Mouse (Mus musculus) megakaryocyte progenitor cell, adult 5-6 weeks (primary cell): Measurements from ENCODE around the gene Il10rb. TPM values are rescaled to one million over a fixed set of nuclear protein-coding genes. Genes with fewer than 3 reads are reported as not detected.

Source experiments
- ATAC-seq: replicated peaks from 2 replicates; pipeline ENCODE4 v1.8.0; 2016; ENCODE audit warnings: mild to moderate bottlenecking, moderate TSS enrichment, inconsistent platforms; ENCODE audit not compliant: poor library complexity
- total RNA-seq, 2 experiments: library from RNA; stranded (forward) in 1 of 2; stranded (reverse) in 1 of 2; fragments of 157-497, 149-512 nt in 1 of 2; fragments of 200-1000 nt in 1 of 2; gene quantifications; 2 replicates each; pipeline versions ENCODE4 v1.2.3 to v1.2.4; 2015 to 2017

Gene Il10rb
- total RNA-seq, 2 experiments from 2014 or later = 39.2 to 46.2 TPM

DNA sequence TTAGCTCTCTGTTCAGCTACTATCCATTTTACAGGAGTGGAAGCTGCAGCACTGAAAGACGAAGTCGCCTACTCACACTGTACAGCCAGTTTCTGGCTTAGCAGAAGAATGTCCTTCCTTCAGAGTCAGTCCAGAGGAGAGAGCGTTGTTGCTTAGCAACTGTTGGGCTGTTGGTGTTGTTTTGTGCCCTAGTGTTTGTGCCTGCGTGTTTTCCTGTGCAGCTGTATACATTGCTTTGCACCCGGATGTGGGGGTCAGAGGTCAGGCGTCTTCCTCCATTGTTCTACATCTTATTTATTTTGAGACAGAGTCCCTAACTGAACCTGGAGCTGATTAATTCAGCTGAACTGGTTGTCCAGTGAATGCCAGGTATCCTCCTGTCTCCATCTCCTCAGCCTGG is 60.6 kb downstream of the Il10rb start:
- ATAC-seq = no peak

DNA sequence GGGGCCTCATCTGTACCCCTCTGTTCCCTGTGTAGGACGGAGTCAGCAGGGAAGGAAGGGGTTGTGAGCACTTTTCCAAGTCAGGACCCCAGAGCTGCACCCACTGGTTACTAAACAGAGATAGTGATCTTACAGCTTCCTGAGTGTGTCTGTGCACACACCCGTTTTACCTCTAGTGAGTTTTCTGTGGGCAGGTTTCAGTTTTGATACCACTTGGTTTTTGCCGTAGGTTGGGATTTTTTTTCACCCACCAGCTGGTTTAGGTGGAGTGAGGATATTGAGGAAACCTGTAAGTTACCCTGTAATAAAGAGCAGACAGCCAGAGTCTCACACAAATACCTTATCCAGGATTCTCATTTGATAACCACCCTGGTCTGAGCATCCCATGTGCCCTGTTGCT is 64.5 kb downstream of the Il10rb start:
- no peak for ATAC-seq

DNA sequence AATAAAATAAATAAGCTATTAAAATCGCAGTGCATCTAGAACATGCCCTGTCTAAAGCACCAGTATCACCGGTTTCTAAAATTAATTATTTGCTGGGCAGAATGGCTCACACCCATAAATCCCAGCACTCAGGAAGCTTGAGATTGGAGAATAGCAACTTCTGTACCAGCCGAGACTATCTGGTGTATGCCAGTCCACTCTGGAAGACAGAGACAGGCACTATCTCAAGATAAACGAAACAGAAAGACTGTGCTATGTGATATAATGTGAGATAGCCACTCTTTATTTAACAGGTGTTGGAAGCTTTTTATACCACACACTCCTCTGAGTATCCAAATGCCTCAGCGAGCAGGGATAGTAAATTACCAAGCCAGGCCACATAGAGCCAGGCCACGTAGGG is 65.5 kb downstream of the Il10rb start:
- peak; percentile 63 for ATAC-seq

Other genes starting within 250 kb of the Il10rb start
- not detected in 2 replicates for gene Olig2, start 180.7 kb upstream of the Il10rb start, total RNA-seq (2015)
- gene Olig2, start 180.7 kb upstream of the Il10rb start, total RNA-seq (2017) = not detected in 2 replicates
- gene Olig1, start 136.4 kb upstream of the Il10rb start, total RNA-seq (2015) = not detected in 2 replicates
- not detected in 2 replicates for gene Olig1, start 136.4 kb upstream of the Il10rb start, total RNA-seq (2017)
- gene Ifnar2, start 33.4 kb upstream of the Il10rb start, total RNA-seq (2015) = 146 and 154 TPM in 2 replicates
- 113 and 122 TPM in 2 replicates for gene Ifnar2, start 33.4 kb upstream of the Il10rb start, total RNA-seq (2017)
- gene Gm21970, start 14.4 kb upstream of the Il10rb start, total RNA-seq (2015) = not detected in 2 replicates
- not detected in 2 replicates for gene Gm21970, start 14.4 kb upstream of the Il10rb start, total RNA-seq (2017)
- 32.2 and 33.3 TPM in 2 replicates for gene Ifnar1, start 79.1 kb downstream of the Il10rb start, total RNA-seq (2015)
- 34.7 and 36.3 TPM in 2 replicates for gene Ifnar1, start 79.1 kb downstream of the Il10rb start, total RNA-seq (2017)
- 17.4 and 20.3 TPM in 2 replicates for gene Ifngr2, start 140.9 kb downstream of the Il10rb start, total RNA-seq (2015)
- gene Ifngr2, start 140.9 kb downstream of the Il10rb start, total RNA-seq (2017) = 14.1 and 16.0 TPM in 2 replicates
- 51.9 and 59.3 TPM in 2 replicates for gene Tmem50b, start 191.6 kb downstream of the Il10rb start, total RNA-seq (2015)
- 42.9 and 44.3 TPM in 2 replicates for gene Tmem50b, start 191.6 kb downstream of the Il10rb start, total RNA-seq (2017)
- gene Dnajc28, start 212.9 kb downstream of the Il10rb start, total RNA-seq (2015) = 2.3 and 3.9 TPM in 2 replicates
- 4.1 and 5.7 TPM in 2 replicates for gene Dnajc28, start 212.9 kb downstream of the Il10rb start, total RNA-seq (2017)
- gene Gart, start 240.8 kb downstream of the Il10rb start, total RNA-seq (2015) = 148 and 162 TPM in 2 replicates
- 438 and 506 TPM in 2 replicates for gene Gart, start 240.8 kb downstream of the Il10rb start, total RNA-seq (2017)
- 332 and 375 TPM in 2 replicates for gene Son, start 241.3 kb downstream of the Il10rb start, total RNA-seq (2015)
- 178 and 233 TPM in 2 replicates for gene Son, start 241.3 kb downstream of the Il10rb start, total RNA-seq (2017)